Comparison of ENCODE assay signal across 19 mouse cellular contexts in the genomic region with DNA sequence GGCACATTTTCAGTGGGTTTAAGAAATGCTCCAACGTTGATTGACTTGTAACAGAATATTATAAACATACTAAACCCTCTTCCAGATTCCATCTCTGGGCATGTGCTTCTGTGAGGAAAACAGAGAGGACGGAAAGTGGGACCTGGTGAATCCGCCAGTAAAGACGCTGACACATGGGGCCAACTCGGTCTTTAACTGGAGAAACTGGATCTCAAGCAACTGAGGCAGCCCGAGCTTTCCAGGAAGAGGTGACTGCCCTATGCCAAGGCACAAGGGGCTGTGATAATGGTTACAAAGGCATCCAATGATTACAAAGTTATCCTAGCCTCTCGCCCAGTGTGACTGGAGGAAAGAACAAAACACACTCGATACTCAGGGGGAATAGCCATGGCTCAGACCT. TPM values are rescaled to one million over a fixed set of nuclear protein-coding genes. Genes with fewer than 3 reads are reported as not detected.
"Had no signal": no experiment of that assay in that cellular context is flagged by ENCODE, and none has a peak within 500 bp of the region (broad histone marks: within the 10 kb centered on the region; RNA-seq: fewer than 3 reads in every experiment).

No protein-coding gene starts in this region.

- DNase-seq: cerebellum, adult 8-10 months; cerebellum, adult 9-10 months; cerebellum, adult 9-11 months; cerebellum, postnatal 14 days; cerebellum, postnatal 25 days; cerebellum, postnatal 36 days; embryo, embryonic 11 days; forebrain, postnatal 0 days; gastrocnemius, adult 2 months; gastrocnemius, postnatal 10 days; gastrocnemius, postnatal 14 days; gastrocnemius, postnatal 25 days; gastrocnemius, postnatal 36 days had no signal

RNA-seq across cellular contexts. Expression of gene Ubash3a, which starts 33.5 kb away (rescaled TPM):
- total RNA-seq: gastrocnemius, adult 18-20 months; gastrocnemius, adult 2 months; gastrocnemius, adult 8-10 months; gastrocnemius, postnatal 10 days; gastrocnemius, postnatal 14 days had no signal

RNA-seq across cellular contexts. Expression of gene Rsph1, which starts 36.0 kb away (rescaled TPM):
- total RNA-seq: common myeloid progenitor, adult 5-6 weeks had no signal

RNA-seq across cellular contexts. Expression of gene Tmprss3, which starts 42.4 kb away (rescaled TPM):
- total RNA-seq: forebrain, postnatal 0 days; gastrocnemius, adult 18-20 months; gastrocnemius, adult 2 months; gastrocnemius, adult 8-10 months; gastrocnemius, postnatal 14 days; gastrocnemius, postnatal 25 days; gastrocnemius, postnatal 36 days; gastrocnemius, postnatal 4 days; heart, adult 2 months; heart, adult 8-10 months had no signal
